Mouse (Mus musculus): ENCODE data around the gene Atat1.

The Atat1 gene

DNA sequence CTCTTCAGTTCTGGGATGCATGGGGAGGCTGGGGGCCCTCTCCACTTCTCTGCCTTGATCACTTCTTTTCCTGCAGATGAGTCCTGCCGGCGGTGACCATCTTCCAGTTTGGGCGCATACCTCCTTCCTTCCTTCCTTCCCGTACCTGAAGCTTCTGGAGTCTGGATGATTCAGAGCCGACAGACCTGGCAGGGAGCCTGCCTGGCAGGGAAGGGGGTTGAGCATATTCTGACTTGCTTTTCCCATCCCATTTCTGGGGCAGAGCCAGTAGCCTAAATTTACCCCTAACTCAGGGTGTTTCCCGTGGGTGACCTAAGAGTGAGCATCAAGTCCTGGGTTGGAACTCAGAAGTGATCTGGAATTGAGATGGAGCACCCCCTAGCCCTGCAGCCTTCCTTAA lies 35.2 kb downstream of the Atat1 start:
- in situ Hi-C loops (cut with MboI; ENCODE audit: low sequenced_read_pairs), result loop anchor here (5.0 kb wide), 1 partner anchor 42 kb away; no protein-coding TSS in a partner anchor

DNA sequence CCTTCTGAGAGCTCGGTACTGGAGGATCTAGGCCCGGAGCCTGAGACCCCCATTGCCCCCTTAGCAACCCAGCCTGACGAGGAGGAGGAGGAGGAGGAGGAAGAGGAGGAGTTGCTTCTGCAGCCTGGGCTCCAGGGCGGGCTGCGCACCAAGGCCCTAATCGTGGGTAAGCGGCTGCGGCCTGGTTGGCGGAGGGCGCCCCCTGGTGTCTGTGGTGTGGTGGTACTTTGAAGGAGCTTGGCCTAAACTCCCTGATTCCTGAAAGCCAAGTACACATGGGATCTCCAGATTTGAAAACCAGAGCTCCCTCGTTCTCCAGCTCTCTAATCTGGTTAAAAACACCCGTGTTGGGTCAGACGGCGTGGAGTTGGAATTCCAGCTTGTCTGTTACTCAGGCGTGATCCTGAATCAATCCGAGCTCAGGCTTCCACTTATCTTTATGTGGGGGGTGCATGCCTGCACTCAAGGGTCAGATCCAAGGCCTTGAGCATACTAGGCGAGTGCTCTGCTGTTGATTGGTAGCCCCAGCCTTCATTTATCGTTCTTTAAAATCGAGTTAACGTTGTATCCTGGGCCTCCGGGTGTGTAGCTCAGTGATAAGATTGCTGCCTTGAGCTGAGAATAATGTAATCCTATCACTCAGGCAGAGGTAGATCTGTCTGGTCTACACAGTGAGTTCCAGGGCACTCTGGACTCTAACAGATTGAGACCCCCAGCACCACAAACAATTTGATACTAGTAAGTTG lies 35.9 kb downstream of the Atat1 start:
- in situ Hi-C loops (cut with MboI; ENCODE audit: low sequenced_read_pairs), result loop anchor here (5.0 kb wide), 1 partner anchor 42 kb away; no protein-coding TSS in a partner anchor

DNA sequence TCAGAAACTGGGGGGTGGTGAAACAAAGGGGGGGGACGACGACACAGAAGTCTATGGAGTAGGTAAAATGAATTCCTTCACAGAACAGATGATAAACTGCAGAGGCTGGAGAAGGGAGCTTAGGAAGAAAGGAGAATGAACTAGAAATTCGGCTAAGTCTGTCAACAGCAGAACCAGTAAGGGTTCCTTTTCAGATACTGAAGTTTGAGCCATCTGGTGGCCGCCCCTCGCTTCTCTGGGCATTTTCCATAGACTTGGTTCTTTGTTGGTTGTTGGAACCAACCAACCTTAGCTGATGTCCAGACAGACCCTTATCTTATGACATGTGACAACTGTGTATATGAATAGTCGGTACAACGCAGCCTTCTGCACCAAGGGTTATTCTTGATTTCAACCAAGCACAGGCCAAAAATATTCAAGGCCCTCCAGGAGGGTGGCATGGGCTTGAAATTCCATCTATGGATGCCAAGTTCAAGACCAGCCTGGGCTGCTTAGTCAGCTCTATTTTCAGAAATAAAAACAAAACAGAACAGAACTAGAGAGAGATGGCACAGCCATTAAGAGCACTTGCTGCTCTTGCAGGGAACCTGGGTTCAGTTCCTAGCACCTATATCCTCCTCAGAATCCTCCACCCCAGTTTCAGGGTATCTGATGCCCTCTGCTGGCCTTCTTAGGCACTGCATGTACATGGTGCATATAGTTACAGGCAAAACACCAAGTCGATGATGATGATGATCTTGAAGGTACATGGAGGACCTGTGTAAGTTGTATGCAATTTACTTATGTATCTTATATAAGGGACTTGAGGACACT lies 38.8 kb downstream of the Atat1 start:
- in situ Hi-C loops (cut with MboI; ENCODE audit: low sequenced_read_pairs), result loop anchor here (5.0 kb wide), 1 partner anchor 39 kb away; no protein-coding TSS in a partner anchor

DNA sequence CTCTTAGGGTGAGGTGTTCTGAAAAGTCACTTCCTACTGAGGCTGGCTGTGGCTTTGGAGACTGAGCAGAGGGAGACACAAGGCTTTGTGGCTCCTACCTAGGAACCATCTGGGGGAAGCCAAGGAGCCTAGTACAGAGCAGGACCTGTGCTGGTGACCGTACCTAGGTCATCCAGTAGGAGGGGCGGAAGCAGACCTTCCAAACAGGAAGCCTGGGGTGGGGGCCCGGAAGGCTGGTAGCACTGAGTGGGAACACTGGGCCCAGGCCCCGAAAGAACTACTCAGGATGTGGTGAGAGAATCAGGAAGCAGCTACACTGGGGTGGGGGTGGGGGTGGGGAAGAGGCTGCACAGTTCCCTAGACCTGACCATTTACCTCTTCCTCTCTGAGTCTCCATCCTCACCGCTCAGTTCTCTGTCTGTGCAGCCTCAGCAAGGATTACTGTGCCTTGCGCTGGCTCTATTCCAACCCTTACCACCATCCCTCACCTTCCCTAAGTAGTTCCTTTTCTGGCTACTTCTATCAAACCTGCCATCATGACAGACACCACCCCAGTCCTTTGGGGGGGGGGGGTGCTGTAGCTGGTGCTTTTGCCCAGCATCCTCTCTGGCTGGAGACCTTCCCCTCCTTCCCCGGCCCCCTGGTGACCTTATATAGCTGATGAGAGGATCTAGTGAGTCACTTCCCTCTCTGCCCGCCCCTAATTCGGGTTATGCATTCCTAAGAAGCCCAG lies 39.6 kb downstream of the Atat1 start:
- in situ Hi-C loops (cut with MboI; ENCODE audit: low sequenced_read_pairs), result loop anchor here (5.0 kb wide), 1 partner anchor 38 kb away; no protein-coding TSS in a partner anchor

DNA sequence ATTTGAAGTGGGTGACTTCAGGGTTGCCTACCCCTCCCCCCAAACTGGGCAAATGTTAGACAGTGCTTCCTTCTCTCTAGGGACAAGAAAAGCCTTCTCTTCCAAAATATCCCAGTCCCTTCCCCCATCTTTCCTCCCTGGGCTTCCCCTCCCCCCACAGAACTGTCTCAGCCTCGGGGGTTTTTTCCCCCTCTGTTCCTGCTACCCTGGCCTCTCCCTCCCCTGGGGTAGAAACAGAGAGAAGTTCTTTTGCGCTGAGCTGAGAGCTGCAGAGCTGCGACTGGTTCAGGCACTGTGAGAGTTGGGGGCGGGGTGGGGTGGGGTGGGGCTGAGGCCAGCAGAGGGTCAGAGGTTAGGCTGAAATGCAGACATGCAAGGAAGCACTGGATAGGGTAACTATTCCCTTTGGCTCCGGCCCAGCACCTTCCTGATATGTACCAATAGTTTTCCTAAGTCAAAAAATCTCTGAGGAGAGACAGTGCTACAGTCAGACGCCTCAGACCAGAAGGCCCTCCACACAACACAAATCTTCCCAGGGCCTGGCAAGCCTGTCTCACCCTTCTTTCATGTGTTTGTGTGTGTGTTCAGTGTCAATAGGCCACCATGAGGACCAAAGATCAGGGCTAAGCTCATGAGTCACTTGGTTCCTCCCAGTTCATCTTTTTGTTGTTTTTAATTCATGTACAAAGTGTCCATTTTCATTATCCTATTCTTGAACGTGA lies 40.4 kb downstream of the Atat1 start:
- in situ Hi-C loops (cut with MboI; ENCODE audit: low sequenced_read_pairs), result loop anchor here (5.0 kb wide), 1 partner anchor 37 kb away; no protein-coding TSS in a partner anchor

DNA sequence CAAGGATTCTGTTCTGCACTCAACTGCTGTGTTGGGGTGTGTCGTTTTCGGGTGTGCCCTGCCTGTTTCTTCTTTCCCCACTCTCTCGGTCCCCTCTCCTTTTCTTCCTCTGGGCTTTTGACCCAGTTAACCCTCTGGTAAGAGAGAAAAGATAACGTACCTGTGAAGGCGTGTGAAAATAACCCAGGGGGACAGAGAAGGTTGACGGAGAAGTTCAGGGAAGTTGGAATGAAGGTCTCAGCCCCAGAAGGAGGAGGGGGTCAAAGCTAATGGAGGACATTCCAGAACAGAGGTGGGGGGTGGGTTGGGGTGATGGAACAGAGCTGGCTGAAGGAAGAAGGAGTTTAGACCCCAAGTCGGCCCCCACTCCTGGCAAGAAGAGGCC lies 40.9 kb downstream of the Atat1 start:
- in situ Hi-C loops (cut with MboI; ENCODE audit: low sequenced_read_pairs), result no loop called here

DNA sequence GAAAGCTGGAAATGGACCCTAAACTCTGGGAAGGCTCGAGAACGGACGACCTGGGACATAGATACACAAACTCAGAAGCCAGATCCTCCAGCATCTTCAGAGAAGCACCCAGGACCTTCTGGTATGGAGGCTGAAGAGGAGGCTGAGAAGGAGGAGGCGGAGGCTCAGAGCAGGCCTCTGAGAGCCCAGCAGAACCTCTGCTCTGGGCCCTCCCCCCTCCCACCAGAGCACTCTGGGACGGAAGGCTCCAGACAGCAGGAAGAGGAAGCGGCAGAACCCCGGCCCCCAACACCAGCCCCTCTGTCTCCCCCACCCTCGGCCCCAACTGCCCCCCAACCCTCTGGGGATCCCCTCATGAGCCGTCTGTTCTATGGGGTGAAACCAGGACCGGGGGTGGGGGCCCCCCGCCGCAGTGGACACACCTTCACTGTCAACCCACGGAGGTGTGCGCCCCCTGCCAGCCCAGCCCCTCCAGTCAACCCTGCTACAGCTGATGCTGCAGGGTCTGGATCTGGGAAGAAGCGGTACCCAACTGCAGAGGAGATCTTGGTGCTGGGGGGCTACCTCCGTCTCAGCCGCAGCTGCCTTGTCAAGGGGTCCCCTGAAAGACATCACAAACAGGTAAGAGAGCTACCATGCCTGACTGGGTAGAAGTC lies 41.6 kb downstream of the Atat1 start:
- in situ Hi-C loops (cut with MboI; ENCODE audit: low sequenced_read_pairs), result no loop called here

DNA sequence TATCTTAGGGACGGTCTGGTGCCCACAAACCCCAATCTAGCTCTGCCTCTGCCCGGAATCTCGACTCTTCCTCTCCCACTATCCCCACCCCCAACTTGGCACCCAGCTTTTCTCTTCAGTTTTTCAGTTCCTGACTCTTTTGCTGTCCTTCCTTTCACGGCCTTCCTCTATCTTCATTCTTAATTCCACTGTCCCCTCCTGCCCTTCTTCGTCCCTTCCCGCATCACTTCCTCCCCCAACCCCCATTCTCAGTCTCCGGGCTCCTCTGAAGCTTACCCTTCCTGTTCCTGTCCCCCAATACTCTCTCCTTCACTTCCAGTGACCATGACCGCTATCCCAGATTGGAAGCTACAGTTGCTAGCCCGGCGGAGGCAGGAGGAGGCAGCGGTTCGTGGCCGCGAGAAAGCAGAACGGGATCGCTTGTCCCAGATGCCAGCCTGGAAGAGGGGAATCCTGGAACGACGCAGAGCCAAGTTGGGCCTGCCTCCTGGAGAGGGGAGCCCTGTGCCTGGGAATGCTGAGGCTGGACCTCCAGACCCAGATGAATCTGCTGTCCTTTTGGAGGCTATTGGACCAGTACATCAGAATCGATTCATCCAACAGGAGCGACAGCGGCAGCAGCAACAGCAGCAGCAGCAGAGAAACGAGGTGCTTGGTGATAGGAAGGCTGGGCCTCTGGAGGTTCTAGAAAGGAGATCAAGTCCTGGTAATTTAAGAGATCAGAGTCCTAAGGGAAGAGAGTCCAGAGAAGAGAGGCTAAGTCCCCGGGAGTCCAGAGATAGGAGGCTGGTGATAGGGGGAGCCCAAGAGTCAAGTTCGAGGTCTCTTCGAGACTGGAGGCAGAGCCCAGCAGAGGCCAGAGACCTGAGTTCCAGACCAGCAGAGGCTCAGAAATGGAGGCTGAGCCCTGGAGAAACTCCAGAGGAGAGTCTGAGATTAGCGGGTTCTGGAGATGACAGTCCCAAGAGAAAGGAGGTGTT lies 42.7 kb downstream of the Atat1 start:
- in situ Hi-C loops (cut with MboI; ENCODE audit: low sequenced_read_pairs), result no loop called here

DNA sequence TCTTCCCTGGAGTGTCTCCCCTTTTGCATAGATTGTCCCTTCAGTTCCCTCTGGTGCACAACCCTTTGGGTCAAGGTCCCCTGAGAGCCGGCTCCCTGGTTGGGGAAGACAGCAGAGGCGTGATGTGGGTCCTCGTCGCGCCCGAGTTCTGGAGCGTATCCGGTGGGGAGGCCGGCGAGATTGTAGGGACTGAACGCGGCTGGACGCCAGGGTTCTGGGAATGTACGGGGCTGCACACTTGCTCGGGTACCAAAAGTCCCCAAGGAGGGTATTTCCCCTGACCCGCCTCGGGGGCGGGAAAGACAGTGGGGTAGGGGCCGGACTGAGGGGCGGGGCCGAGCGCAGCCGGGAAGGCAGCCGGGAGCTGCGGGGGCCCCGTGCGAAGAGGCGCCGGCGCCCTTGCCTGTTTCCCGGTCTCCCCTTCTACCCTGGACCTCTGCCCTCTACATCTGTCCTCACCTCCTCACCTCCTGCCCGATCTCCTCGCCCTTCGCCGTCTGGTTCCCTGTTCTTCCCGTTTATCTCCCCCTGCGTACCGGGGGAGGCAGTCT lies 43.5 kb downstream of the Atat1 start:
- in situ Hi-C loops (cut with MboI; ENCODE audit: low sequenced_read_pairs), result no loop called here

DNA sequence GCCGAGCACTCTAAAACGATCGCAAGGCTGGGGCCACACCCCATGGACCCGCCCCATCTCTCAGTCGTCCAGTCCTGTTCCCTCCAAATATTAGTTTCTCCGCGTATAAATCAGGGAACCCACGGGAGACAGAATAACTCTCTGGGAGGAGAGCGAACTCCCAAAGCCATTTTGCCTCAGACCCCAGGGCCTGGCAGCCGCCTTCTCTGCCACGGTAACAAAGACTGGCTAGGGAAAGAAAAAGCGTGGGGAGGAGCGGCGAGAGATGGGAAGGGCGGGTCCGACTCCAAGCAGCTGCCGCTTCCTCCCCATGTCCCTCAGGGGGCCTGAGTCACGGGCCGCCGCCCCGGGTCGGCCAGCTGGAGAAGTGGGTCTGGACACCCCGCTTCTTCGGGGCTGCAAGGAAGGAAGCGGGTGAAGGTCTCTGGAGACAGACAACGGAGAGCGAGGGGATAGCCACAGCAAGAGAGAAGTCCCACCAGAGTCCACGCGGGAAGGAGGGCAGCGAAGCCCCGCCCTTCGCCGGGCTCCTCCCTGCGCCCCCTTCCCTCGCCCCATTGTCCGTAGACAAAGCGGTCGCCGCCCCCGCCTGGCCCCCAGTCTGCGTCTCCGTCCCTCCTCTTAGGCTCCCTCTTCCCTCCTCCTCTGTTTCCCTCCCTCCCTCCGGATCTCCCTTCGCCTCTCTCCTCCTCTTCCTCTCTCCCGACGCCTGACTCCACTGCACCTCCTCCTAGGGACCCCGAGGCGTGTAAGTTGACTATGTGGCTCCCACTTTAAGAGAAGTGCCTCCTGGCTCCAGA lies 44.2 kb downstream of the Atat1 start, which contains the start of gene Ppp1r18:
TSS of gene Ppp1r18 (plus strand) at position 113 of the 800 bp plus-strand sequence.
- in situ Hi-C loops (cut with MboI; ENCODE audit: low sequenced_read_pairs), result no loop called here

DNA sequence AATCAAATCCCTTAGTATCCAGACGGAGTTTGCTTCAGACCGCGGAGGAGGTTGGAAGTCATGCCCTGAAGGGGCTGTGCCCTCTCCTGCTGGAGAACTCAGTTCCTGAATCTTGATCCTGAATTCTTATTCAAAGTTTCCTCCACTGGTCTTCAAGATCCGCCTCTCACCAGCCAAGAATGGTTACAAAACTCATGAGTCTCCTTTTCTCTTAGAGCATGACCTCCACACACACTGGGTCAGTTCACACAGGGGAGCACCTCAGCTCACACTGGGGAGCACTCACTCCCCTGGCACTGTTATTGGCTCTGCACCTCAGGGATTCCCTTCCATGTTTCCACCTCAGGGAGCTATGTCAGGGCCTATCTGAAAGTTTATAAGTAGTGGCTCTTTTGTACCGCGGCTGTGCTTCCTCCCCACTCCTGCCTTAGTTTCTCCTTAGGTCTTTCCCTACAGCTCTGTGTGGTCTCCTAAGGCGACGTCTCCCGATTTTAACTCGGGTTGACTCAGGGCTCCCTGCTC lies 45.0 kb downstream of the Atat1 start:
- in situ Hi-C loops (cut with MboI; ENCODE audit: low sequenced_read_pairs), result no loop called here

DNA sequence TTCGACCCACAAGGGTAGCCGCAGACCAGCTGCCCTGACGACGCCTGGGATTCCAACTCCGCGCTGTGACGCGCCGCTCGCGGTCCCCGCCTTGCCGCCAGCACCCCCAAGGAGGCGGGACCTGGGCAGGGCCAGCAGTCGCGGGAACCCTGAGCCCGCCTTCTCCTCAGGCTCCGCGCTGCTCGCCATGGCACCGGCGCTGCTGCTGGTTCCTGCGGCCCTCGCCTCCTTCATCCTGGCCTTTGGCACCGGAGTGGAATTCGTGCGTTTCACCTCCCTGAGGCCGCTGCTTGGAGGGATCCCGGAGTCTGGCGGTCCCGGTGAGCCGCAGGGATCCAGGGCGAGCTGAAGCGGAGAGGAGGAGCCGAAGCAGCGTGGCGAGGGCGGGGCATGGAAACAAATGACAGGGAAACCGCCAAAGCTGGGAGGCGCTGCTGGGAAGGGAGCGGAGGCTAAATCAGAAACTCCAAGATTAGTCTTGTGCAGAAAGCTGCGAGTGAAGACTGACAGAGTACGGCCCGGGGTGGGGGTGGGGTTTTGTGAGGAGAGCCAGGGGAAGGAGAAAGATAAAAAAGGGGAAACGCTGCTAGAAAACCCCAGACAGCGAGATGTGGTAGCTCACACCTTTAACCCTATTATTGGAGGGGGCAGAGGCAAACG lies 48.5 kb downstream of the Atat1 start, which contains the start of gene Nrm:
TSS of gene Nrm (plus strand) at position 121 of the 660 bp plus-strand sequence.
- in situ Hi-C loops (cut with MboI; ENCODE audit: low sequenced_read_pairs), result no loop called here

DNA sequence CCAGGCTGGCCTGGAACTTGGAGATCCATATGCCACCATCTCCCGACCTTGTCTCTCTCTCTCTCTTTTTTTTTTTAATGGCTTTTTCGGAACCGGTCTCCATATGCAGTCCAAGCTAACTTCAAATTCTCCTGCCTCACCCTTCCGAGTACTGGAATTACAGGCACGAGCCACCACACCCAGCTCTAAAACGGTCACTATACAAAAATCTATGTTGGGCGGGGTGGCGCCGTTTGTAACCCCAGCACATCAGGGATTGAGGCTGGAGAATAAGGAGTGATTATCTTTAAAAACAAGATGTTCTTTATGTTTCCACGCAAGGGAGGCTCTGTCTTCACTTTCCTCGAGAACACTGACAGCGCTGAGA lies 49.1 kb downstream of the Atat1 start:
- in situ Hi-C loops (cut with MboI; ENCODE audit: low sequenced_read_pairs), result no loop called here

DNA sequence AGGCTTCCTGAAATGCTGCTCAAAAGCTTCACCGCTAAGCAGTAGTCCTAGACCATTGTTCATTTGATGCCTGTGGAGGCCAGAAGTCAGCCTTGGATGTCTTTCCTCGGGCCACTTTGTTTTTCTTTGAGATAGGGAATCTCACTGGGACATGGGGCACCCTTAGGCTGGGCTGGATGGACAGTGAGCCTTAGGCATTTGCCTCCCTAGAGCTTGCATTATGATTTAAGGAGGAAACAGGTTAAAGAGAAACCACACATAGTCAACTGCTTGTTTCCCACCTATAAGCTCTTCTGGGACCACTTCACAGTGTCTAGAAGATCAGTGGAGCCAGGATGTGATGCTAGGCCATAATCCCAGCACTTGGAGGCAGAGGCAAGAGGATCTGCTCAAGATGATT lies 50.0 kb downstream of the Atat1 start:
- in situ Hi-C loops (cut with MboI; ENCODE audit: low sequenced_read_pairs), result no loop called here

DNA sequence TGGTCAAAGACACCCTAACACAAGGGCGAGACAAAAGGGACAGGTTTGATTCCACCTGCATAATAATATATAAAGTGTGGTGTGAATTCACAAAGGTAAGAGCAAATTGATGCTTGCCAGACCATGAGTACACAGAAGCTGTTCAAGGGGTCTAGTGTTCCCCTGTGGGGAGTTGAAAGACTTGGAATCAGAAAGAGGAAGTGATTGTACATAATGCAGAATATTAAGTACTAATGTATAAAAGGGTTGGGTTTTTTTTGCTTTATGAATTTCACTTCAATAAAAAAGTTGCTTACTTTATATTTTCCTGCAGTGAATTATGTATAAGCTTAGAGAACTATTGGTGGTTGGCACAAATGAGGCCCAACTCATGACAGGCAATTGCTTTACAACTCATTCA lies 50.5 kb downstream of the Atat1 start:
- in situ Hi-C loops (cut with MboI; ENCODE audit: low sequenced_read_pairs), result no loop called here

DNA sequence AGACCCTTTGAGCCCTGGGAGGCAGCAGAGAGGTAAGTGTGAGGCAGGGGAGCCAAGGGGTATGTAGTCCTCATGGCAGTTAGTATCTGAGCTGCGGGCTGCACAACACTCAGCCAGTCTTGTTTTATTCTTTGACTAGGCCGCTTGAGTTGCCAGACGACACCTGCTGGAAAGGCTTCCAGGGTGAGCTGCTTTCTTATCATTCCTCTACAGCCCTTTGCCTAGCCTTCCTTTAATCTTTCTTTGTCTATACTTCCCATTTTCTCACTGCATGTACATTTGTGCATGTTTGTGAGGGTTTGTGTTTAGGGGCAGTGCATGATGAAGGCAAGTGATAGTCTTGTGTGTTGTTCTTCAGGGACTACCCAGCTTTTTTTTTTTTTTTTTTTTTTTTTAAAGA lies 58.9 kb downstream of the Atat1 start:
- in situ Hi-C loops (cut with MboI; ENCODE audit: low sequenced_read_pairs), result no loop called here

DNA sequence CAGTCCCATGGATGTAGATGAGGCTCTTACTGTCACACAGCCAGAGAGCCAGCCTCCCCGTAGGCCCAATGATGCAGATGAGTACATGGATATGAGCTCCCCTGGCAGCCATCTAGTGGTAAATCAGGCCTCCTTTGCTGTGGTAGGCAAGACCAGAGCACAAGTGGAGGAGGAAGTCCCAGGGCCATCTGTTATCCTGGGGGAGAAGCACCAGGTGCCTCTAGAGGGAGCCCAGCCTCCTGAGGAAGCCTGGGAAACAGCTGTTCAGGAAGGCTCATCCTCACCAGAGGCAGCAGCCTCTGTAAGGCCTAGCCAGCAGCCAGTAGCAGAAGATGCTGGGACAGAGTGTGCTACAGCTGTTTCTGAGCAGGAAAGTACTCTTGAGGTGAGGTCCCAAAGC lies 61.8 kb downstream of the Atat1 start:
- in situ Hi-C loops (cut with MboI; ENCODE audit: low sequenced_read_pairs), result no loop called here

All from CH12F3 (cell line).